Mouse (Mus musculus) regulatory T cell (primary cell): Measurements from ENCODE around the gene Terb2.

Experiments used
- in situ Hi-C: fragments of 300-600 bp; cut with MboI, MseI; formaldehyde crosslinking; loops from one replicate; pipeline ENCODE4 v1.15.1; 2025; ENCODE audit warnings: high pct_unique_total_duplicates

Terb2 gene

GRCm38 (mm10) chr2:122186106-122186505 lies at the start of gene Terb2, which contains the start of gene Patl2:
TSS of gene Terb2 (plus strand) at chr2:122186272.
TSS of gene Patl2 (minus strand) at chr2:122186189.
- in situ Hi-C loops = no loop called here

GRCm38 (mm10) chr2:122137839-122138465 lies 48.1 kb upstream of the Terb2 start:
- in situ Hi-C loops = no loop called here

- in situ Hi-C loops = no loop called here
These were observed 45.3 kb upstream of the Terb2 start for GRCm38 (mm10) chr2:122140815-122141214.

- in situ Hi-C loops = no loop called here
These were observed 44.6 kb upstream of the Terb2 start for GRCm38 (mm10) chr2:122141332-122141967.

GRCm38 (mm10) chr2:122143111-122143510 lies 43.0 kb upstream of the Terb2 start:
- in situ Hi-C loops = no loop called here

- in situ Hi-C loops = no loop called here
These were observed 40.3 kb upstream of the Terb2 start for GRCm38 (mm10) chr2:122145756-122146155.

GRCm38 (mm10) chr2:122146687-122147086 lies 39.4 kb upstream of the Terb2 start:
- in situ Hi-C loops = no loop called here

- in situ Hi-C loops = no loop called here
These were observed 38.4 kb upstream of the Terb2 start, which contains the start of gene B2m for GRCm38 (mm10) chr2:122147508-122148241. TSS of gene B2m (plus strand) at chr2:122147686.

- in situ Hi-C loops = no loop called here
These were observed 37.7 kb upstream of the Terb2 start for GRCm38 (mm10) chr2:122148242-122148917.

- in situ Hi-C loops = no loop called here
These were observed 36.8 kb upstream of the Terb2 start for GRCm38 (mm10) chr2:122149316-122149715.

- in situ Hi-C loops = no loop called here
These were observed 36.4 kb upstream of the Terb2 start for GRCm38 (mm10) chr2:122149716-122150115.

GRCm38 (mm10) chr2:122151221-122151620 lies 34.9 kb upstream of the Terb2 start:
- in situ Hi-C loops = no loop called here

- in situ Hi-C loops = no loop called here
These were observed 33.2 kb upstream of the Terb2 start for GRCm38 (mm10) chr2:122152850-122153249.

GRCm38 (mm10) chr2:122153681-122154365 lies 32.2 kb upstream of the Terb2 start:
- in situ Hi-C loops = no loop called here

GRCm38 (mm10) chr2:122154479-122154878 lies 31.6 kb upstream of the Terb2 start:
- in situ Hi-C loops = no loop called here

- in situ Hi-C loops = no loop called here
These were observed 30.8 kb upstream of the Terb2 start for GRCm38 (mm10) chr2:122155292-122155691.

GRCm38 (mm10) chr2:122156051-122156700 lies 29.9 kb upstream of the Terb2 start:
- in situ Hi-C loops = no loop called here

GRCm38 (mm10) chr2:122157561-122157960 lies 28.5 kb upstream of the Terb2 start:
- in situ Hi-C loops = no loop called here

- in situ Hi-C loops = no loop called here
These were observed 27.7 kb upstream of the Terb2 start for GRCm38 (mm10) chr2:122158362-122158802.

GRCm38 (mm10) chr2:122159667-122160066 lies 26.4 kb upstream of the Terb2 start:
- in situ Hi-C loops = no loop called here

GRCm38 (mm10) chr2:122160680-122161079 lies 25.4 kb upstream of the Terb2 start, which contains the start of gene Trim69:
TSS of gene Trim69 (plus strand) at chr2:122160700.
- in situ Hi-C loops = no loop called here
